Mouse (Mus musculus) forebrain, embryonic 14.5 days (tissue): ENCODE data around the gene Gm17622. TPM values are rescaled to one million over a fixed set of nuclear protein-coding genes. Genes with fewer than 3 reads are reported as not detected.

Experiments used
- ATAC-seq: fragments of 200-750 bp; cut with Nextera tagmentation; 2 replicates; pipeline ENCODE4 v1.8.0; 2017; ENCODE audit warnings: mild to moderate bottlenecking, moderate library complexity
- DNase-seq: peaks from one replicate; pipeline ENCODE4 v3.0.0-alpha.2; 2015; ENCODE audit warnings: low spot score
- H3K27ac ChIP-seq: fragments of 300-500 bp; sonication (generic); 2 replicates; pipeline ENCODE4 v1.5.1; 2014; ENCODE audit warnings: low read depth, mild to moderate bottlenecking, control low read depth, low read length, moderate library complexity
- H3K27me3 ChIP-seq: fragments of 300-500 bp; sonication (generic); replicated peaks from 2 replicates; pipeline ENCODE4 v1.6.1; 2014; ENCODE audit warnings: low read length, control low read depth, mixed read lengths; ENCODE audit not compliant: control insufficient read depth, insufficient read depth
- H3K36me3 ChIP-seq: fragments of 300-500 bp; sonication (generic); 2 replicates; pipeline ENCODE4 v1.6.1; 2014; ENCODE audit warnings: low read length, control low read depth; ENCODE audit not compliant: control insufficient read depth, insufficient read depth
- H3K4me1 ChIP-seq: fragments of 300-500 bp; sonication (generic); 2 replicates; pipeline ENCODE4 v1.6.1; 2014; ENCODE audit warnings: antibody characterized with exemption, low read length, control low read depth; ENCODE audit not compliant: control insufficient read depth, insufficient read depth
- H3K4me2 ChIP-seq: fragments of 300-500 bp; sonication (generic); 2 replicates; pipeline ENCODE4 v1.6.1; 2014; ENCODE audit warnings: mild to moderate bottlenecking, control low read depth, low read length
- H3K4me3 ChIP-seq: fragments of 300-500 bp; sonication (generic); 2 replicates; pipeline ENCODE4 v1.5.1; 2014; ENCODE audit warnings: low read depth, low read length, control low read depth
- H3K9ac ChIP-seq: fragments of 300-500 bp; sonication (generic); 2 replicates; pipeline ENCODE4 v1.6.1; 2014; ENCODE audit warnings: mild to moderate bottlenecking, low read length, control low read depth, moderate library complexity
- H3K9me3 ChIP-seq: fragments of 300-500 bp; sonication (generic); replicated peaks from 2 replicates; pipeline ENCODE4 v1.6.1; 2016; ENCODE audit warnings: low read length, control low read depth, mixed read lengths; ENCODE audit not compliant: control insufficient read depth
- WGBS: fragments of 180-500 bp; shearing (Covaris S2); extraction: QIAGEN DNeasy Blood & Tissue Kit; methylation state at CpG from one replicate; pipeline ENCODE4 v1.1.7; 2014; 5-methylcytosine and 5-hydroxymethylcytosine counted together
- polyA plus RNA-seq: library from polyadenylated mRNA; unstranded; fragments of >200 nt; fragmentation: Nextera tagmentation; extraction: Ambion mirVana; gene quantifications from 2 replicates; pipeline ENCODE4 v1.2.1, GENCODE M21; 2014

Gm17622 gene
- polyA plus RNA-seq, 1 experiment from 2014 or later: not detected

DNA sequence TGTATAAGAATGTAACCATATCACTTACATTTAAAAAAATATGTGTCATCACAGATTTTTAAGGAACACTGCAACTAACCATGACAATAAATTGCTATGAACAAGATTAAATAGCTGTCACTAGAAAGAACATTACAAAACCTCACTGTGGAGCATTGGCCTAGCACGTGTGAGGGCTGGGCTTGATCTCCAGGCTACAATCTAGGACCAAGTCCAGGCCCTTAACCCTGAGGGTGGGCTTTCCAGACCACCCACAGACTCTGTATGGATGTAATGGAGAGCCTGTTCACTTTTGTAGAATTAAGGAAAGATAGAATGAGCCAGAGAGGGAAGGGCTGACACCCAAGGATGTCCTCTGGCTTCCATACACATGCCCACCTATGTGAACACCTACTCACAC, 27.9 kb upstream of the Gm17622 start:
- H3K36me3 ChIP-seq: no peaks in the 10 kb centered on the region
- H3K4me1 ChIP-seq: no peaks in the 10 kb centered on the region
- H3K4me3 ChIP-seq: no peak overlapping the region
- no peak overlapping the region for H3K27ac ChIP-seq
- H3K9me3 ChIP-seq: no peaks in the 10 kb centered on the region
- no peak for ATAC-seq
- H3K4me2 ChIP-seq: no peak overlapping the region
- H3K9ac ChIP-seq: no peak overlapping the region
- no peaks in the 10 kb centered on the region for H3K27me3 ChIP-seq
- no peak for DNase-seq
- WGBS: 70% methylated on average over 1 of the region's 1 CpGs

DNA sequence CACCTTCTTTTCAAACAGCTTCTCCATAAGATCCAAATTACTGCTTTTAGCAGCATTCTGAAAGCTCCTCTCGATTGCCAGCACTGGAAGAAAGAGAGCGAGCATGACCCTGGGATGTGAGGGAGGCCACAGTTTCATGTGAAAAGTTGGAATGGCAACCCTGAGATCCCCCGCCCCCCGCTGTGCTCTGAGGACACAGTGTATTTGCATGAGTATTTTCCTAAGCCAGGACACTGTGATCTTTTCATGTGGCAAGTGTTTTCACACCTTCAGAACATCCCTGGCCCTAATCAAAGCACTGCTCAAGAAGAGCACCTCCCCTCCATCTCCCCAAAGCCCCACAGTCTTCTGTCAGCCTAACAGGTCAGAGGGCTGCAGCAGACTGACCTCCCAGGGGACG, 25.2 kb upstream of the Gm17622 start:
- no peaks in the 10 kb centered on the region for H3K4me1 ChIP-seq
- no peak overlapping the region for H3K27ac ChIP-seq
- WGBS: 66% methylated on average over 5 of the region's 5 CpGs
- H3K4me3 ChIP-seq: no peak overlapping the region
- no peak for ATAC-seq
- no peak for DNase-seq
- H3K9me3 ChIP-seq: no peaks in the 10 kb centered on the region
- H3K36me3 ChIP-seq: no peaks in the 10 kb centered on the region
- no peak overlapping the region for H3K9ac ChIP-seq
- no peak overlapping the region for H3K4me2 ChIP-seq
- H3K27me3 ChIP-seq: no peaks in the 10 kb centered on the region

DNA sequence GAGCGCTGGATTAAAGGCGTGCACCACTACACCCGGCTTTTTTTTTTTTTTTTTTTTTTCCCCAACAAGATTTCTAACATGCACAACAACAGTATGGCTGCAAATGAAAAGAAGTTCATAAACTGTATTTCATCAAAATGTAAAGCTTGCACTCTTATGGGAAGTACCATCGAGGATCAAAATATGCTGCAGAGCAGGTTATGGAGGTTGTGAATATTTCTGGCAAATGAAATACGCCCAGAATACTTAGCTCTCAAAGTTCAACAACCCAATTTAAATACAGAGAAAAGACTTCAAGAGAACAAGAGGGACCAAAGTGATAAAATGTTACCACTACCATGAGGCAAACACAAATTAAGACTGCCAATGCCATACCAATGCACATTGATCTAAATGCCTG, 21.9 kb upstream of the Gm17622 start:
- H3K9ac ChIP-seq: no peak overlapping the region
- no peak overlapping the region for H3K4me3 ChIP-seq
- DNase-seq (no peak), ATAC-seq (no peak)
- no peaks in the 10 kb centered on the region for H3K4me1 ChIP-seq
- no peaks in the 10 kb centered on the region for H3K27me3 ChIP-seq
- 87% methylated on average over 5 of the region's 5 CpGs for WGBS
- no peaks in the 10 kb centered on the region for H3K9me3 ChIP-seq
- H3K27ac ChIP-seq: no peak overlapping the region
- no peaks in the 10 kb centered on the region for H3K36me3 ChIP-seq
- H3K4me2 ChIP-seq: no peak overlapping the region

DNA sequence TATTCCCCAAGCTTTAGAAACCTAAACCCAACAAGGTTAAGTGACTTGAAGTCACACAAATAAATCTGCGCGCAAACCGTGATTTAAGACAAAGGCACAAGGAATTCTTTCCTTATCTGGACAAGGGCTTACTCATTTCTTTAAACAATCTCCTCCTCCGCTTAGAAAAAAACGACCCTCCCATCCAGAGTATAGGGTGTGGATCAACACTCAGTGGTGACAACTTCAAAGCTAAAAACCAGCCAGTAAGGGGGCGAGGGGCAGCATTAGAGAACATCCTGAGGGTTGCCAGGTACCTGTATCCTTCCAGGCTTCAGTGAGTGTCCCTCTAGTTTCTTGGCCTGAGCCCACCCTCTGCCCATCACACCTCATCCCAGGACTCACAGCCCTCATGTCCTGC, 20.0 kb upstream of the Gm17622 start:
- Histone ChIP-seq H3K27me3 (no peaks in the 10 kb centered on the region), H3K9me3 (no peaks in the 10 kb centered on the region), H3K27ac (no peak overlapping the region), H3K9ac (no peak overlapping the region), H3K4me3 (no peak overlapping the region), H3K4me1 (no peaks in the 10 kb centered on the region), H3K4me2 (no peak overlapping the region), H3K36me3 (no peaks in the 10 kb centered on the region)
- 90% methylated on average over 6 of the region's 6 CpGs for WGBS
- DNase-seq (no peak), ATAC-seq (no peak)

GRCm38 (mm10) chr13:96470957-96471356, 19.6 kb upstream of the Gm17622 start, which contains the start of gene Ankdd1b:
TSS of gene Ankdd1b (minus strand) at chr13:96471198.
- no peak within 1 kb of the TSS for H3K4me3 ChIP-seq
- H3K27me3 ChIP-seq: no peaks in the 10 kb centered on the region
- H3K27ac ChIP-seq: no peak within 1 kb of the TSS
- no peak for DNase-seq
- no peaks in the 10 kb centered on the region for H3K36me3 ChIP-seq
- H3K4me1 ChIP-seq: no peaks in the 10 kb centered on the region
- WGBS: 94% methylated on average over 14 of the region's 14 CpGs
- no peaks in the 10 kb centered on the region for H3K9me3 ChIP-seq
- no peak for ATAC-seq
- H3K4me2 ChIP-seq: no peak within 1 kb of the TSS
- no peak within 1 kb of the TSS for H3K9ac ChIP-seq

DNA sequence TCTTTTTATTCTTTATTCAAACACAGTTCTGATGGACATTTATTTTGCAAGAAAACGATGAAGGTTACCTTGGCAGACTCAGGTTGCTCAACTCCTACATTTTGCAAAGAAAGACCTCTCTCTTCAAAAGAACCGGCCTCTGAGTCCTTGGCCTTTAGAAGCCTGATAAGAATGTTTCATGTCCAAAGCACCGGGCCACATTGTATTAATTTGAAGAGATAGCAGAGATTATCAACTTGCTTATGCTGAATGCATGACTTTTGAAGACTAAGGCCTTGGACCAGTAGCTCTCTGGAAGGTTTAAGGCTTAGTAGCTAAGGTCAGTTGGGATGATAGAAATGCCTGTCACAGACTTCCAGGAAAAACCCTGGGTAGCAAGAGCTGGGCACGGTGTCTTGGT, 13.3 kb upstream of the Gm17622 start:
- Histone ChIP-seq H3K9ac (no peak overlapping the region), H3K4me2 (no peak overlapping the region), H3K36me3 (no peaks in the 10 kb centered on the region), H3K9me3 (no peaks in the 10 kb centered on the region), H3K4me1 (no peaks in the 10 kb centered on the region), H3K27me3 (no peaks in the 10 kb centered on the region), H3K27ac (no peak overlapping the region), H3K4me3 (no peak overlapping the region)
- DNase-seq (no peak), ATAC-seq (no peak)
- WGBS: 93% methylated on average over 4 of the region's 4 CpGs

DNA sequence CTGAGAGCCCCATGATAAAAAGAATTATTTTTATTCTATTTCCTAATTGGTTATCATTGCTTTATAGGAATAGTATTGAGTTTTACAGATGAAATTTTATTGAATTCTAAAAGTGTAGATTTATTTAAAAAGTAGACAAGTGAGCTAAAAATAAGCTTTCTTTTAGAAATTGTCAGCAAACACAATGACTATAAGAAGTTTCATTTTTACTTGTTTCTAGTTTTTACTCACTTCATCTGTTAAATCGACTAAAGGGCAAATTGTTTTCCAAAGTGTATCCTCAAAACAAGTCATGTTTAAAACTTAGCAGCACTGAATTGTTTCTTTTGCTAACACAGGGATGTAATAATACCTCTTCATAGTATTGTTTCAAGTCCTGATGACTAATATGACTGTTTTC, 11.5 kb upstream of the Gm17622 start:
- H3K4me1 ChIP-seq: no peaks in the 10 kb centered on the region
- no peak overlapping the region for H3K27ac ChIP-seq
- H3K27me3 ChIP-seq: no peaks in the 10 kb centered on the region
- no peak overlapping the region for H3K4me3 ChIP-seq
- no peak overlapping the region for H3K9ac ChIP-seq
- ATAC-seq (no peak), DNase-seq (no peak)
- H3K4me2 ChIP-seq: no peak overlapping the region
- no peaks in the 10 kb centered on the region for H3K9me3 ChIP-seq
- WGBS: 98% methylated on average over 1 of the region's 1 CpGs
- no peaks in the 10 kb centered on the region for H3K36me3 ChIP-seq

DNA sequence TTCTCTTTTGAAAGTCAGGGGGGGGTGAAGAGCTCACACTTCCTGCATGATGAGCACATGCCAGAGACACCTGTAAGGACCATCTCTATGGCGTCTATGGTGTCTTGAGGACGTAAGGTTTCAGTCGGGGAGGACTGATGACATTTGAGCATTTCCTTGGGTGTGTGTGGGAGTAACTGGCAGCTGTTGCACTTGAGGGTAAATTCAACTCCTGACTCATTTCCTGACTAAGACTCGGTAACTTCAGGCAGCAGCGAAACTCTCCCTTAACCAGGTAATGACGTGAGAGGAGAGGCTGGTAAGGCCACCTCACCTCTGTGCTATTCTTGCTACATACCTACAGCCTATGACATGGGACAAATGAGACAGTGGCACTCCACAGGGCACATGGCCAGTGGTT, 3.3 kb upstream of the Gm17622 start:
- Histone ChIP-seq H3K27ac (no peak overlapping the region), H3K9ac (no peak overlapping the region), H3K4me3 (no peak overlapping the region), H3K9me3 (no peaks in the 10 kb centered on the region), H3K36me3 (0 out of 2 replicates have a peak, but pooled peaks cover 5% of the 10 kb centered on the region), H3K4me1 (no peaks in the 10 kb centered on the region), H3K27me3 (no peaks in the 10 kb centered on the region), H3K4me2 (no peak overlapping the region)
- ATAC-seq (no peak), DNase-seq (no peak)
- WGBS: 96% methylated on average over 6 of the region's 6 CpGs

DNA sequence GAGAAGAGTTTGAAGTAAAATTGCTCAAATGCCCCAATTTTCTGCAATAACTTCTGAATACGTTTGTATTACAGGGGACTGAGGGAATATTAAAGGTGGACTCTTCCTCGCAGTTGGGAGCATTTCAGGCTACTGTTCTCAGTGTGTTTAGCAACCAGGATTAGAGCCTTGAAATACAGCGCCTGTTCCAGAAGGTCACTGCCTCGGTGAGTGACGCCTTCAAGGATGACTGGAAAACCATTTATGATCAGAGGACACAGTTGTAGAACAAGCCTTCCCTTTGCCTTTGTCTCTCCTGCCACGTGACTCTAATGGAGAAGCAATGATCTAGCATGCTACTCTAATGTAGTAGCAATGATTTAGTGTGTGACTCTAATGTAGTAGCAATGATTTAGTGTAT, 2.6 kb upstream of the Gm17622 start:
- H3K27me3 ChIP-seq: no peaks in the 10 kb centered on the region
- 0 out of 2 replicates have a peak, but pooled peaks cover 5% of the 10 kb centered on the region for H3K36me3 ChIP-seq
- no peak overlapping the region for H3K4me2 ChIP-seq
- WGBS: 94% methylated on average over 6 of the region's 6 CpGs
- no peak overlapping the region for H3K27ac ChIP-seq
- H3K4me3 ChIP-seq: no peak overlapping the region
- DNase-seq (no peak), ATAC-seq (no peak)
- no peak overlapping the region for H3K9ac ChIP-seq
- H3K4me1 ChIP-seq: no peaks in the 10 kb centered on the region
- no peaks in the 10 kb centered on the region for H3K9me3 ChIP-seq
